Mouse (Mus musculus) heart, embryonic 12.5 days (tissue): ENCODE results near the gene Dpep1. TPM values are rescaled to one million over a fixed set of nuclear protein-coding genes. Genes with fewer than 3 reads are reported as not detected.

Experiments used
- ATAC-seq: fragments of 200-750 bp; cut with Nextera tagmentation; 2 replicates; pipeline ENCODE4 v1.8.0; 2017; ENCODE audit warnings: moderate TSS enrichment, moderate library complexity; ENCODE audit not compliant: insufficient number of reproducible peaks, low FRiP score
- H3K27ac ChIP-seq: fragments of 300-500 bp; sonication (generic); 2 replicates; pipeline ENCODE4 v1.5.1; 2016; ENCODE audit warnings: mild to moderate bottlenecking, moderate library complexity; ENCODE audit not compliant: poor library complexity, severe bottlenecking
- H3K27me3 ChIP-seq: fragments of 300-500 bp; sonication (generic); replicated peaks from 2 replicates; pipeline ENCODE4 v1.6.1; 2016; ENCODE audit warnings: mild to moderate bottlenecking, moderate library complexity
- H3K36me3 ChIP-seq: fragments of 300-500 bp; sonication (generic); 2 replicates; pipeline ENCODE4 v1.6.1; 2016; ENCODE audit warnings: mild to moderate bottlenecking, moderate library complexity
- H3K4me1 ChIP-seq: fragments of 300-500 bp; sonication (generic); replicated peaks from 2 replicates; pipeline ENCODE4 v1.6.1; 2016; ENCODE audit warnings: mild to moderate bottlenecking
- H3K4me2 ChIP-seq: fragments of 300-500 bp; sonication (generic); 2 replicates; pipeline ENCODE4 v1.6.1; 2016; ENCODE audit warnings: mild to moderate bottlenecking, moderate library complexity
- H3K4me3 ChIP-seq: fragments of 300-500 bp; sonication (generic); 2 replicates; pipeline ENCODE4 v1.5.1; 2016; ENCODE audit warnings: mild to moderate bottlenecking
- H3K9ac ChIP-seq: fragments of 300-500 bp; sonication (generic); 2 replicates; pipeline ENCODE4 v1.6.1; 2016; ENCODE audit warnings: mild to moderate bottlenecking, moderate library complexity
- H3K9me3 ChIP-seq: fragments of 300-500 bp; sonication (generic); replicated peaks from 2 replicates; pipeline ENCODE4 v1.6.1; 2016; ENCODE audit warnings: mild to moderate bottlenecking, moderate library complexity
- WGBS: fragments of 180-500 bp; shearing (Covaris S2); methylation state at CpG from one replicate; pipeline ENCODE4 v1.1.7; 2016; 5-methylcytosine and 5-hydroxymethylcytosine counted together
- polyA plus RNA-seq: library from polyadenylated mRNA; unstranded; fragments of >200 nt; fragmentation: Nextera tagmentation; extraction: Ambion mirVana; gene quantifications from 2 replicates; pipeline ENCODE4 v1.2.1, GENCODE M21; 2016

Dpep1 gene
- polyA plus RNA-seq, 1 experiment from 2014 or later: 2.8 TPM

DNA sequence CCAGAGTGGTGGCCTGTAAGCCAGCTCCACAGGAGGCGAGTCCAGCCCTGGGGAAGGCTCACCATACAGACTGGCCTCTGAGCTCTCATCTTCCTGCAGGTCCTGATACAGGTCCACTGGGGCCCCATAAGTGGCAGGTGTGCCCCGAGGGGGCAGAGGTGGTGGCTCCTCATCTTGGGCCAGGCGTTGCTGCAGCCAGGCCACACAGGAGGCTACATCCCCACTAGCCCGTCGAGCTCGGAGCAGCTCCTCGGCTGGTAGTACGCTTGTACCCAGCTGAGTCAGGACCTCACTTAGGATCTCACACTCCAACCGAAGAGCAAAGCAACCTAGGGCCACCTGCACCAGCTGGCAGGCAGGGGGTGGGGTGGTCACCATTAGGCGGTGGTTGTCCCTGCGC lies 47.7 kb downstream of the Dpep1 start:
- ATAC-seq: no peak
- no peaks in the 10 kb centered on the region for H3K9me3 ChIP-seq
- WGBS: 73% methylated on average over 11 of the region's 11 CpGs
- no peak overlapping the region for H3K27ac ChIP-seq
- H3K4me1 ChIP-seq: peaks cover 14% of the 10 kb centered on the region
- H3K4me2 ChIP-seq: no peak overlapping the region
- peaks cover 15% of the 10 kb centered on the region for H3K36me3 ChIP-seq
- H3K9ac ChIP-seq: no peak overlapping the region
- peaks cover 29% of the 10 kb centered on the region for H3K27me3 ChIP-seq
- H3K4me3 ChIP-seq: no peak overlapping the region

DNA sequence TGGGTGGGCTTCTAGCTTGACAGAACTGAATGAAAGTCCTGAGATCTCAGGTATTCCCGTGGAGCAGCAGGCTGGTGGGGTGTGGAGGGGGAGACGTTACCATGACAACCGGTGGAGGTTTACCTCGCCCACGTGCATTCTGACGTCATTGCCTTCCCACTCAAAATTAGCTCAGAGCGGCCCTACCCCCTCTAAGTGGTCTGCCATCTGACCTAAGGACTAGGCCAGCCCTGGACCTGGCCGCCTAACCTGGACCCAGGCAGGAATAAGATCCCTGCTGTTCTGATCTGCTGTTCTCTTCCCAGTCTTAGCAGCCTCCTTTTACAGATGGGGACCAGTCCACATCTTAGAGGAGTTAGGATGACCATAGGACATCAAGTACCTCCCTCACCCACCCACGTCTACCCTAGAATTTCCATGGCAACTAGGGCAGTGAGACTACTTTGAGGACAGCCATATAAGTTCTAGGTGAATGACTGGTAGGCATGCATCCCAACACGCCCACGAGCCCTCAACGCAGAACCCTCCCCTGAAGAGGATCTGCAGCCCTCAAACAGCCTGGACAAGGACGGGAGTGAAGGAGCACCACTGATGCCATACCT lies 49.0 kb downstream of the Dpep1 start:
- 38% methylated on average over 13 of the region's 13 CpGs for WGBS

DNA sequence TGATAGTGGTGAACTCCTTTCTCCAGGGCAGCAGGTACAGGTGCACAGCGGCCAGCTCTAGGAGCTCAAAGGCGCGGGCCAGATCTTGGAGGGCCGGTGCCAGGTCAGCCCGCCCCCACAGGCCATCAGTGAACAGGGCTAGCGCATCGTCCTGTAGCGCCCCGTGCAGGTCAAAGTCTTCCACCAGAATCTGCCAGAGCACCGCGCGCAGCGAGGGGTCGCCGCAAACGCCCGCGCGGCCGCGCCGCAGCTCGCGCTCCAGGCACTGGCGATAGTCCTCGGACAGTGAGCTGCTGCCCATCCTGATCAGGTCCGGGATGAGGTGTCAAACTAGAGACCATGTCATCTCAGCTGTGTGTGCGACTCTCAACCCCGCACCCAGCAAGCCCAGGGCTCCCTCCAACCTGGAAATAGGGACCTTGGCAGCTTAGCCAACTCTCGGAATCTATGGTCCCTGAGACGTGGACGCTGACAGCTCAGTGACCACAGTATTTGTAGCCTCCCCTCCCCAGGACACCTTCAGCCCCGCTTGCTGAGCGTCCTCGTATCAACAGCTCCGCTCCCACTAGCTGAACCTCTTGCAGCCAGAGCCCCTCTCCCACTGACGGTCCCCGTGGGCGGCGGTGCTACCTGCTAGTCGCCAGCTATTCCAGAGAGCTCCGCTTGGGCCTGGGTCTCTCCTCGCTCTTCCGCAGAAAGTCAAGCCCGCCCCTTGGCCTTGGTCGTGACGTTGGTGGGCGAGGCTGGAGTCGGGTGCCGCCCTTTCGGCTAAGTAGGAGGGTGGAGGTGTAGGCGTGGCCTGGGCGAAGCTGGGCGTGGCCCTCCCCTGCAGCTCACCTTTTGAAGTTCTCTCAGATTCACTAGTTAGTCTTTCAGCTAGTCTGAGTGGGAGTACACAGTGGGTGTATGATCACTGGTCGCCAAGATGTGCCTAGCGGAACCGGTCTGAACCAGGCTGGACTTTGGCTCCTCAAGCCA lies 49.8 kb downstream of the Dpep1 start, which contains the start of gene Spata2l:
TSS of gene Spata2l (minus strand) at position 714 of the 978 bp plus-strand sequence.
- Histone ChIP-seq H3K27ac (no peak within 1 kb of the TSS), H3K9me3 (no peaks in the 10 kb centered on the region), H3K27me3 (peaks cover 31% of the 10 kb centered on the region), H3K4me1 (peaks cover 14% of the 10 kb centered on the region), H3K4me2 (peak within 1 kb of the TSS; percentile 89), H3K9ac (peak within 1 kb of the TSS; percentile 64), H3K36me3 (no peaks in the 10 kb centered on the region), H3K4me3 (peak within 1 kb of the TSS; percentile 59)
- WGBS: 2% methylated on average over 57 of the region's 57 CpGs
- peak; percentile 84 for ATAC-seq

More for the DNA sequence above, 49.0 kb downstream of the Dpep1 start:
- 0 out of 2 replicates have a peak, but pooled peaks have one; percentile 1 for ATAC-seq
- H3K27me3 ChIP-seq: peaks cover 31% of the 10 kb centered on the region
- no peaks in the 10 kb centered on the region for H3K9me3 ChIP-seq
- peak overlapping the region; percentile 59 for H3K4me3 ChIP-seq
- peaks cover 14% of the 10 kb centered on the region for H3K4me1 ChIP-seq
- no peak overlapping the region for H3K27ac ChIP-seq
- peak overlapping the region; percentile 64 for H3K9ac ChIP-seq
- peak overlapping the region; percentile 89 for H3K4me2 ChIP-seq
- H3K36me3 ChIP-seq: peaks cover 3% of the 10 kb centered on the region; the same call in 1 of the 2 replicates

DNA sequence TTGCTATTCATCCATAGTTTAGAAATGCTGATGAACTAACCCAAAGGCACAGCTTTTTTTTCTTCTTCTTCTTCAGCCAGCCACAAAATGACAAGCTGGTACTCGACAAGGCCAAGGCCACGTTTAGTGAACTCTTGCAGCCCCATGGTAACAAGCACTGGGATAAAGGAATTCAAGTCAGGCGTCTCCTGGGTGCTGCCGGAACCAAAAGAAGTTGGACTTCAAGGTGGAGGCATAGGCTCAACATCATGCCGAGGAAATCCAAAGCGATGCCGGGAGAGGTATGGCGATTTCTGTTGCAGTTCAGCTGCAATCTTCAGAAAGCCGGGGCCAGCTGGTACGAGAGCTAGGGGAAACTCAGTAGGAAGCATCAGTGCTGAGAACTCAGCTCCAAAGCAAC lies 53.4 kb downstream of the Dpep1 start:
- H3K27ac ChIP-seq: no peak overlapping the region
- H3K4me2 ChIP-seq: no peak overlapping the region
- peaks cover 31% of the 10 kb centered on the region for H3K36me3 ChIP-seq
- no peak for ATAC-seq
- H3K9ac ChIP-seq: no peak overlapping the region
- peaks cover 14% of the 10 kb centered on the region for H3K4me1 ChIP-seq
- H3K9me3 ChIP-seq: no peaks in the 10 kb centered on the region
- H3K4me3 ChIP-seq: no peak overlapping the region
- WGBS: 84% methylated on average over 10 of the region's 10 CpGs
- peaks cover 15% of the 10 kb centered on the region for H3K27me3 ChIP-seq

DNA sequence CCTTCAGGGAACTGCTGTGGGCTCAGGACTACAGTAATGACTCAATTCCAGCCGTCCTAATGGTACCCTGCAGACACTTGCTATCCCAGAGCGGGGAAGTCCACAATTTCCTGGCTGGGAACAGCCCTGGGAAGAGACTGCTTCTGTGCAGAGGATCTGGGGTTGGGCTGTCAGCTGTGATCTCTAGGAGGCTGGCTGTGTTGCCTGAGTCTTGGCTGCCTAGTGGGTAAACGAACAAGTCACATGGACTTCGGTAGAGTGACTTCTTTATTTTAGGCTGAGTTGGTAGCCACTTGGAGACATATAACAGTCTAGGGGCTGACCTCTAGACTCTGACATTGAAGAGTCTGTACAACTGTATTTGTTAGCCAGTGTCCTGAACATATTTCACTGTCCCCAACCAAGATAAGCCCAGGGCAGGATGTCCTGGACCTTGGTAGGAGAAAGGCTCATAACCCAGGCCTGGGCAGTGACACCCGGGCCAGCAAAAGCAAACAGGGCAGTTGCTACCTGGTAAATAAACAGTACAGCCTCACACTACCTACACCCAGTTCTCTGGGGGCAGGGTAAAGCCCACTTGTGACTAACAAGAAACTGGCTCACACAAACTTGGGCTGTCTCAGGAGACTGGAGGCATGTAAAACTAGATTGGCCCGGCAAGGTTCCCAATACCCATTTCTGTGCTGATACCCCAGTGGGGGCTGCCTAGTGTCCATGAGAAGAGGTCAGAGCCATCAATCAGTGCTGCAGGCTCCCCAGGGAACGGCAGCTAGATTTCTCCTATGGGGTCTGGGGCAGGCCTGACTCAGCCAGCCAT lies 56.3 kb downstream of the Dpep1 start:
- Histone ChIP-seq H3K36me3 (peaks cover 60% of the 10 kb centered on the region), H3K4me3 (no peak overlapping the region), H3K9me3 (no peaks in the 10 kb centered on the region), H3K4me2 (no peak overlapping the region), H3K27ac (no peak overlapping the region), H3K27me3 (0 out of 2 replicates have a peak, but pooled peaks cover 3% of the 10 kb centered on the region), H3K9ac (no peak overlapping the region), H3K4me1 (no peaks in the 10 kb centered on the region)
- no peak for ATAC-seq
- WGBS: 76% methylated on average over 7 of the region's 7 CpGs

DNA sequence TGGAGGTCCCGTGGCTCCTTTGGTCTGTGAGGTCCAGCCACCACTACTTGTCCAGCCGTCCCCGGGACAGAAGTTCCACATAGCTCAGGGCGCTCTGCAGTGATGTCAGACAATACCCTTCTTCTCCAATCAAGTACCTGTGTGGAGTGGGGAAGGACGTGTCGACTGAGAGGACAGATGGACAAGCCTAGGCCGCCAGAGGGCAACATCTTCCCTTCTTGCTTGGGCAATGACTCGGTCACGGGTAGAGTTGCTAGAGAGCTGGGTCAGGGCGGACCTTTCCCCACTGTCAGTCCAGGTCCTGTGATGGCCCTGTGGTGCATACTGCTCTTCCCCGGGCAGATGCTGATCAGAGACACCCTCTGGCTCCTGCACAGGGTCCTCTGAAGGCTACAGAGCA lies 57.0 kb downstream of the Dpep1 start:
- no peaks in the 10 kb centered on the region for H3K9me3 ChIP-seq

DNA sequence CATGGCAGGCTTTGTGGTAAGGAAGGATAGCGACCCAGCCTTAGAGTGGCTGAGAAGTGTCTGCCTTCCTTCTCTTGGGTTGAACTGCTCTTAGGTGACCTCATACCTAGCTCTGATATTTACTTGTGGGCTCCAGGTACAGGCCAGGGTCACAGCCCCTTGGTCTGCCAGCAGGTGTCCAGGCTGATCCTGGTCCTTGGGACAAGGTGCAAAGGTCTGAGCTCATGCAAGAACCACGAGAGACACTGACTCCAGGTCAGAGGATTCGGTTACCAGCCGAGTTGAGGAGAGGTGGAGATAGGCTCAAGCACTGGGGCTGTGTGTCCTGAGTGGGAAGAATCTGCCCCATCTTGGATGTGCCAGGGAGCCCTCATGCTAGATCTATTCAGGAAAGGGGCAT lies 58.3 kb downstream of the Dpep1 start:
- H3K9me3 ChIP-seq: no peaks in the 10 kb centered on the region
- ATAC-seq: no peak
- H3K4me2 ChIP-seq: no peak overlapping the region
- 0 out of 2 replicates have a peak, but pooled peaks cover 3% of the 10 kb centered on the region for H3K27me3 ChIP-seq
- H3K4me1 ChIP-seq: no peaks in the 10 kb centered on the region
- H3K4me3 ChIP-seq: no peak overlapping the region
- 87% methylated on average over 4 of the region's 4 CpGs for WGBS
- no peak overlapping the region for H3K9ac ChIP-seq
- no peak overlapping the region for H3K27ac ChIP-seq
- peaks cover 80% of the 10 kb centered on the region for H3K36me3 ChIP-seq

More for the DNA sequence above, 57.0 kb downstream of the Dpep1 start:
- 66% methylated on average over 11 of the region's 11 CpGs for WGBS
- H3K27me3 ChIP-seq: 0 out of 2 replicates have a peak, but pooled peaks cover 3% of the 10 kb centered on the region
- no peak overlapping the region for H3K4me3 ChIP-seq
- H3K9ac ChIP-seq: no peak overlapping the region
- ATAC-seq: no peak
- H3K27ac ChIP-seq: no peak overlapping the region
- H3K4me1 ChIP-seq: no peaks in the 10 kb centered on the region
- H3K36me3 ChIP-seq: peaks cover 67% of the 10 kb centered on the region
- H3K4me2 ChIP-seq: no peak overlapping the region

DNA sequence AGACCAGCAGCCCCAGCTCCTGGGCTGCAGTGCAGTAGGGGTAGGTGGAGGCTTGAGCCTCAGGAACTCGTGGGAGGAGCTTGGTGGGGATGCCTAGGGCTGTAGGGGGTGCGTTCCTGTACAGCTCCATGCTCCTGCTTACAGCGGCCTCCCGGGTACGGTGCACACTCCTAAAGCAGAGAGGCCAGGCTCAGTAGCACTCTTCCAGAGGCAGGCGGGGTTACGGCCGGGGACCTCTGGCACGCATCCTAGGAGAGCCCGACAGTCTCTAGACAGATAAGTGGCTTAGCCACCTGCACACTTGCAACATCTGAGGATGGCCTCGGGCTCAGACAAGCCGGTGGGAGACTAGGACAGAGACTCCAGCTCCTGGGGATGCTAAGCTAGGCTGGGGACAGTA lies 59.5 kb downstream of the Dpep1 start:
- Histone ChIP-seq H3K4me1 (no peaks in the 10 kb centered on the region), H3K9me3 (no peaks in the 10 kb centered on the region), H3K27ac (no peak overlapping the region), H3K4me3 (no peak overlapping the region), H3K27me3 (no peaks in the 10 kb centered on the region), H3K9ac (no peak overlapping the region), H3K36me3 (peaks cover 89% of the 10 kb centered on the region), H3K4me2 (no peak overlapping the region)
- WGBS: 82% methylated on average over 12 of the region's 12 CpGs
- ATAC-seq: no peak

DNA sequence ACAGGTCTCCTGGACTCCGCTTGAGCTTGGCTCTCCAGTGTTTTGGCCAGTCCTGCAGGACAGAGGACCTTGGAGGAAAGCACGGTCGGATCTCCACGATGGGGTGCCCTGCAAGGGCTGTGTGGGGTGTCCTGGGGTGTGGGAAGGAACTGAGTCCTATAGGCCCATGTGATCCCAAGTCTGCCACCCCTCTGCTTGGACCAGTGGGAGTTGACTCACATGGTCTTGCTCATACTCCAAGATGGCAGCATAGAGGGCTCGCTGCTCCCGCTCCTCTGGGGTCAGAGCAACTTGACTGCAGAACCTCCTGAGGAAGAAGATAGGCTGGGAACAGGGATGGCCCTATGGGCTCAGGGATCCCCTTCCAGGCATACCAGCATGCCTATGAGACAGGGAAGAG lies 61.7 kb downstream of the Dpep1 start:
- Histone ChIP-seq H3K36me3 (peaks cover 89% of the 10 kb centered on the region), H3K27me3 (no peaks in the 10 kb centered on the region), H3K9ac (no peak overlapping the region), H3K4me3 (no peak overlapping the region), H3K4me1 (peaks cover 4% of the 10 kb centered on the region), H3K4me2 (no peak overlapping the region), H3K9me3 (no peaks in the 10 kb centered on the region), H3K27ac (no peak overlapping the region)
- 92% methylated on average over 6 of the region's 6 CpGs for WGBS
- no peak for ATAC-seq

DNA sequence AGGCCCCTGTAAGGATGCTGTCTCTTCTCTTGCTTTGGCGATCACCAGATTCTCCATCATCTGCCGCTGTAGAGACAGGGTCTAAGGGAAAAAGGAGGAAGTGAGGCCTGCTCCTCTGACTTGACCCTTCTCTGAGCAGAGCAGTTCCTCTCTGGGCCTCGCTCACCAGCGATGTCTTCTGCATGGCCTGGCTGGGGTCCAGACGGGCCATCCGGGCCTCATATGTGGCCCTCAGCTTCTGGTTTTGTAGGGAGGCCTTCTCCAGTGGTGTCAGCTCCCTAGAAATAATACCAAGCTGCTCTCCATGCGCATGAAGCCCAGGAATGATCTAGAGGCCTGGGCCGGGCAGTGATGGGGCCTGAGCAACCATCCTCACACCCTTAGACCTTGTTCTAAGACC lies 62.6 kb downstream of the Dpep1 start:
- H3K9me3 ChIP-seq: no peaks in the 10 kb centered on the region
- H3K4me1 ChIP-seq: peaks cover 11% of the 10 kb centered on the region
- no peak for ATAC-seq
- H3K27ac ChIP-seq: no peak overlapping the region
- H3K4me3 ChIP-seq: no peak overlapping the region
- H3K4me2 ChIP-seq: no peak overlapping the region
- no peaks in the 10 kb centered on the region for H3K27me3 ChIP-seq
- no peak overlapping the region for H3K9ac ChIP-seq
- WGBS: 92% methylated on average over 8 of the region's 8 CpGs
- H3K36me3 ChIP-seq: peaks cover 80% of the 10 kb centered on the region
